Mouse (Mus musculus) left cerebral cortex, postnatal 36 days (tissue): Measurements from ENCODE around the gene Fzd7. TPM values are rescaled to one million over a fixed set of nuclear protein-coding genes. Genes with fewer than 3 reads are reported as not detected.
"Not testable (repeated sequence)": the region's sequence is repeated elsewhere in the genome, so short reads cannot be mapped to it uniquely, and the experiment has no call there.

Source experiments
- DNase-seq, 2 experiments: peaks; one replicate each; pipeline ENCODE4 v3.0.0; 2021 to 2022; ENCODE audit warnings: low spot score in 2 of 2, mixed read lengths in 1 of 2
- intact Hi-C: fragments of 180-260 bp; cut with DNase I; formaldehyde crosslinking; loops from one replicate; pipeline ENCODE4 v1.15.1; 2025
- total RNA-seq, 2 experiments: library from RNA; stranded (reverse); gene quantifications; 2 replicates each; pipeline ENCODE4 v1.2.3; 2021

Gene Fzd7
- 1 to 10 TPM; 5.5 to 6.4 TPM for total RNA-seq

- intact Hi-C loops = loop anchor here (2.0 to 5.0 kb wide), 3 partner anchors 100 to 166 kb away; no protein-coding TSS in a partner anchor
- no peak for DNase-seq
Observed at GRCm38 (mm10) chr1:59482331-59482695, at the start of gene Fzd7. Gene Fzd7 (plus strand): TSS chr1:59482424.

- DNase-seq = no peak
- intact Hi-C loops = no loop called here
Observed at GRCm38 (mm10) chr1:59433296-59433695, 48.9 kb upstream of the Fzd7 start.

DNA sequence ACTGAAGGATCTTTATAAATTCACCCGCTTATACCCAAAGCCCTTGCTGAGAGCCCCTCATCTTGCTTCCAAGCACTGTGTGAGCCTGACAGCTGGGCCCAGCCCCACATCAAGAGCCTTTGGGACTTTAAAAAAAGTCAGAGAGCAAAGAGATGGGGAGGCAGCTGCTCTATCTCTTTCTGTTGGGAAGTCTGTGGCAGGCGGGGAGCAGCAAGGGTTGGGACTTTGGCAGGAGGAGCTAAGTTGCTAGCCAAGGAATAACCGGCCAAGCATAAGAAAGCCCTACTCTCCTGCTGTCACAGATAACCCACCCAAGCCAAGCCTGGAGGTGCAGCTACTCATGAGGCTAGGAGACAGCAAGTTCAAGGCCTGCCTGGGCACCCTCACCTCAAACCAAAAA, 48.2 kb upstream of the Fzd7 start:
- intact Hi-C loops = no loop called here
- DNase-seq = no peak

- no peak for DNase-seq
- intact Hi-C loops = no loop called here
Observed at GRCm38 (mm10) chr1:59435270-59435669, 47.0 kb upstream of the Fzd7 start.

DNA sequence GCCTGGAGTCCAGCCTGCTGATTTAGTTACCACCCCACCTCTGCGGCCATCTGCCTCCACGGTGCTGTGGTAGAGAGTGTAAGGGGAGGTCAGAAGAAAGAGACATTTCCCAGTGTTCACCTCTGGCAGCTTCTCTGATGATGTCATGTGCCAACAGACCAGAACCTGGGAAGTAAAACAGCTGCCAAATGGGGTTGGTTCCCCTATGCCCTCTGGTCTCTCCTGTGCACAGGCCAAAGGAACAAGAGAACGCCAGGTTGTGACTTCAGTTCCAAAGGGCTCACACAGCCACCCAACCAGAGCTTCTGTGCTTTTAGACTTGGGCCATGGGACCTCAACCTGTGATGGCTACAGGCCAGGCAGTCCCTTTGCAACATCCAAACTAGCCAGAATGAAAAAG, 45.9 kb upstream of the Fzd7 start:
- no peak for DNase-seq
- intact Hi-C loops = no loop called here

GRCm38 (mm10) chr1:59437927-59438326, 44.3 kb upstream of the Fzd7 start:
- no peak for DNase-seq
- intact Hi-C loops = no loop called here

- intact Hi-C loops = no loop called here
Observed at GRCm38 (mm10) chr1:59438330-59438729, 43.9 kb upstream of the Fzd7 start.

GRCm38 (mm10) chr1:59439252-59439651, 43.0 kb upstream of the Fzd7 start:
- intact Hi-C loops = no loop called here

More at GRCm38 (mm10) chr1:59438330-59438729, 43.9 kb upstream of the Fzd7 start:
- DNase-seq = no peak

GRCm38 (mm10) chr1:59439941-59440340, 42.3 kb upstream of the Fzd7 start:
- intact Hi-C loops = no loop called here
- no peak for DNase-seq

More at GRCm38 (mm10) chr1:59439252-59439651, 43.0 kb upstream of the Fzd7 start:
- DNase-seq = no peak

- DNase-seq, intact Hi-C loops: not testable (repeated sequence)
Observed at GRCm38 (mm10) chr1:59442721-59443120, 39.5 kb upstream of the Fzd7 start.

DNA sequence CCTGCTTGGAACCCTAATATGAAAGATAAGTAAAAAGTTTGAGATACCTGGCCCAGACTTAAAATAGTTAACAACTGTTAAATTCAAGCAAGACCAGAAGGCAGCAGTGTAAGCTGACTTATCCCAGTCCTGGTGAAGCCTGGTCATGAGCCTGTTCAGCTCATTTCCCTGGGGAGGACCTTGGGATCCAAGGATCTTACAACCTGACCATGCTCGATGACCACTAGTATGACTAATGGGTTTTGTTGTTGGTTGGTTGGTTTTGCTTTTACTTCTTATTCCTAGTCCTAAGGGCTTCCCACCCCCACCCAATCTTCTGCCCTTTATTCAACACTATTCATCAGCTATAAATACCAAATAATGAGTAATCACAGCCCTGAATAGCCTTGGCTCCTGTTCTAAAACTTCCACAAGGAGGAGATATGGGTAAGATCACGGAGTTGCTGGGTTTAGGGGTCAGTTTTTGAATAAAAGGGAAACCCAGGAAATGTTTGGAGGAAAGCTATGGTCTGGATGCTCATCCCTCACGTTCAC, 38.0 kb upstream of the Fzd7 start:
- intact Hi-C loops = no loop called here
- DNase-seq = no peak

GRCm38 (mm10) chr1:59445242-59445641, 37.0 kb upstream of the Fzd7 start:
- DNase-seq = no peak
- intact Hi-C loops = no loop called here

- no peak for DNase-seq
- intact Hi-C loops = no loop called here
Observed at GRCm38 (mm10) chr1:59448497-59449270, 33.5 kb upstream of the Fzd7 start.

GRCm38 (mm10) chr1:59449423-59449822, 32.8 kb upstream of the Fzd7 start:
- intact Hi-C loops = no loop called here
- no peak for DNase-seq

DNA sequence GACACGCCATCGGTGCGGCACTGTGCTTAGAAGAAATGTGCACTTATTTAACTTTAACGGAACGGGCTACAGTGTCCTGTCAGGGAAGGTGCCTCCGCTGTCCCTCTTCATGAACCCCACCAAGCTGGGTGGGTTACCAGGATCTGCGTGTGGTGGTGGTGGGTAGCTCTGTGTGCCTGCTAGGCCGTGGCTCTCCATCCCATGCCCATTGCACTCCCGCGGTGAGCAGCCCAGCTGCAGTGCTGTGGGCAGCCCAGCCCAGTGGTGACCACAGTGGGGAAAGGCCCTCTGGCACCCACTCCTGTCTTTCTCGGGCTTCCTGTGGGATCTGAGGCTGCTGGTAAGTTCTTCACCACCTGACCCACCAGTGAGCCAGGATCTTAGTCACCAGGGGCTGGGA, 31.3 kb upstream of the Fzd7 start:
- DNase-seq = no peak
- intact Hi-C loops = no loop called here

GRCm38 (mm10) chr1:59451584-59451983, 30.6 kb upstream of the Fzd7 start:
- intact Hi-C loops = no loop called here
- DNase-seq = no peak

- intact Hi-C loops = no loop called here
- DNase-seq = no peak
Observed at GRCm38 (mm10) chr1:59456825-59457224, 25.4 kb upstream of the Fzd7 start.

DNA sequence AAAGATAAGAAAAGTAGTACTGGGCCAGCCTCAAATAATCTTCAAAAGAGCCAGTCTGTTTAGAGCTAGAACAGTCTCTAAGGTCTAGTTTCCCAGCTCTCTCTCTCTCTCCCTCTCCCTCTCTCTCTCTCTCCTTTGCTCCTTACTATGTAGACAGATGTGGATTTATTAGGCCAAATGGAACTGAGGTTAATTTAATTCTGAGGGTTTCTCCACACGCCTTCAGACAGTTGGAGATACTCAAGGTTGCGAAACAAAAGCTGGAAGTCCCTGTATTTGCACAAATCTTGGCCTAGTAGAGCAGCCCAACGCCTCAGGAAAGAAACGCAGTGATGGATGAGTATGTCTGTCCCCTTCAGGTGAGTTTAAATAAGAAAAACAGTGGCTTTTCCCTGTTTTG, 24.4 kb upstream of the Fzd7 start:
- DNase-seq = no peak
- intact Hi-C loops = no loop called here

- DNase-seq = no peak
- intact Hi-C loops = no loop called here
Observed at GRCm38 (mm10) chr1:59458886-59459285, 23.3 kb upstream of the Fzd7 start.

DNA sequence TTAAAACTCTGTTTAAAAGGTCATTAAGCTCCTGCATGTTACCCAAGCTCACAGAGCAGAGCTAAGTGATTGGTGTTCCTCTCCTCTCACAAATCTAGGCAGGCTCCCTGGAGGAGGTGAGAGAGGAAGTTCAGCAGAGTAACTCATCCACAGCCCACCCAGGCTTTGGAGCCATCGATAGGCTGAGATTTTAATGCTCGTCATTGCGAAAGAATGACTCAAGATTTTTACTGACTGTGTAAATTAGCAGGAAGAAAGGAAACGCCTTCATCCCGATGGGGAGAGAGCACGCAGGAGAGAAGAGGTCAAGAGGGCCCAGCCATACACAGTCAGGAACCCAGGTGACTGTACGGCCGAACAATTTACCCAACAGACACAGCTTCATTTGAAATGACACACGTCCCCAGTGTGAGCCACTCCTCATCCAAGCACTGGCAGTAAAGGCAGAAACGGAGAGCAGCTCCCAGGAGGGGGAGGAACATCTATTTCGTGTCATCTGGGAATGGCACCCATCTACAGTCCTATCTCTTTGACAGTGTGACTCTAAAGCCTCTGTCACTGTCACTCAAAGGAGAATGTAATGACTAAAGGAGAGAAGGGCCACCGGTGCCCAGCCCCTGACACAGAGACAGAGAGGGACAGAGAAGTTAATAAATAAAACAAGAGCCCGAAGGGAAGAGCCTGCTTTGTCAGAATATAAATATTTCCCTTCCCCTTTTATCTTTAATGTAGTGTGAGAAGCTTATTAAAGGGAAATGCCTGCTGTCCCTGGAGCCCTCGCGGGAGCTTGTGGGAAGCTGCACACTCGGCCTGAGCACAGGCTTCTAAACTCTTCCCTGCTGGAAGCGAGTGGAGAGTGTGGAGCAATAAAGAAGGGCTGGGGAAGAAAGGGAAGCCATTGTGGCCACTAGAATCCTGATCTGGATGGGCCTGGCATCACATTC, 17.3 kb upstream of the Fzd7 start:
- no peak for DNase-seq
- intact Hi-C loops = no loop called here
